Mouse (Mus musculus) spleen, adult 2 months (tissue): ENCODE measurements at regions not wholly inside any gene's neighbourhood (a gene's known extent, or its start where the extent isn't known, plus 50 kb on each side); places are given as distances from the start of the nearest gene placed in this dataset.

ENCODE experiments used
- CTCF ChIP-seq: fragments of 200-500 bp; IDR thresholded peaks from 2 replicates; pipeline ENCODE4 v1.5.1; 2011; ENCODE audit warnings: mild to moderate bottlenecking, inconsistent platforms; ENCODE audit not compliant: insufficient read depth, insufficient read length, insufficient replicate concordance; ENCODE audit errors: extremely low read depth
- POLR2A ChIP-seq: fragments of 200-500 bp; IDR thresholded peaks from 2 replicates; pipeline ENCODE4 v1.6.1; 2011; ENCODE audit warnings: low read depth, low read length, inconsistent platforms

DNA sequence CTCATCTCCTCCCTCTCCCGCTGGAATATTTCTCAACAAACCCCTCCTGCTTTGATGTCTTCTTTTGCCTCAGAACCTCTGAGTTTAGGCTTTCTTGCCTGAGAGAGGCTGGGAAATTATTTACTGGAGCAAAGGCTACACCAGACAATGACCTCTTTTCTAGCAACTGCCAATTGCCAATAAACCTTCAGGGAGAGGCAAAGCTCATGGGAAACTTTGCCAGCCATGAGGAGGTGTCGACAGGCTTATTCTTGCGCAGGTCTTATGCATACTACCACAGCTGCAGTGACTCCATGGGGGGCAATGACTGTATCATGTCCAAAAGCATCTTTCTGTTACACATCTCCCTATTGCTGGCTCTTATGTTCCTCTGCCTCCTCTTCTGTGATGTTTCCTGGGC is 260.0 kb downstream of the Plpp3 start:
- TF ChIP-seq CTCF (no peak), POLR2A (no peak)
